Mouse (Mus musculus): ENCODE results near the gene Ttc27. TPM values are rescaled to one million over a fixed set of nuclear protein-coding genes. Genes with fewer than 3 reads are reported as not detected.

Gene Ttc27
- polyA plus RNA-seq, 1 experiment from 2014 or later = 20.9 TPM

GRCm38 (mm10) chr17:74769390-74769811 is 51.9 kb downstream of the Ttc27 start:
- H3K4me2 ChIP-seq (ENCODE audit: low read length) = no peak overlapping the region
- ATAC-seq (replicated peaks; ENCODE audit: low FRiP score, low read depth) = no peak; the same call in 1 of the 2 replicates
- H3K27me3 ChIP-seq (ENCODE audit: insufficient read depth, low read length) = no peaks in the 10 kb centered on the region
- TF ChIP-seq CTCF (IDR thresholded peaks at IDR 0.05; ENCODE audit: low read depth) = no peak
- H3K9ac ChIP-seq (ENCODE audit: low read depth, low read length) = no peak overlapping the region
- H3K9me3 ChIP-seq (replicated peaks; ENCODE audit: low read length) = no peaks in the 10 kb centered on the region
- 0 out of 2 replicates have a peak overlapping the region, but pooled peaks have one; percentile 26 for H3K27ac ChIP-seq
- H3K4me3 ChIP-seq (replicated peaks; ENCODE audit: low read depth, low read length) = no peak overlapping the region
- H3K4me1 ChIP-seq (replicated peaks; ENCODE audit: insufficient read depth, low read length) = no peaks in the 10 kb centered on the region
- DNase-seq (ENCODE audit: low spot score) = peak; percentile 74
- 0 out of 2 replicates have a peak, but pooled peaks cover 2% of the 10 kb centered on the region for H3K36me3 ChIP-seq (ENCODE audit: insufficient read depth, low read length)
- 22% methylated on average over 9 of the region's 9 CpGs for WGBS

DNA sequence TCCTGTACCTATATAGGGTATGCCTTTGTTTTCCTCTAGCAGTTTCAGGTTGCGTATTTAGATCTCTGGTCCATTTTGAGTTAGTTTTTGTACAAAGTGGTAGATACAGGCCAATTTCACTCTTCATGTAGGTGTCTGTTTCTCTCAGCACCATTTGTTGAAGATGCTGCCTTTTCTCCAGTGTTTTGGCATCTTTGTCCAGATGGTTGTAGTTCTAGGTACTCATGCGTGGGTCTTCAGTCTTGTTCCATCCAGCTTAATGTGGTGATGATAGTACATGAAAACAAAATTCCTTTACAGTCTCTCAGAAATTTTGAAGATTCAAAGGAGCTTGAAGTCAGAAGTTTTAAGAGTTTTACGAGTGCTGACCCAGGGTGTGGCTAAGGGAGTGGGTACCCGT is 54.8 kb downstream of the Ttc27 start:
- no peaks in the 10 kb centered on the region for H3K9me3 ChIP-seq (replicated peaks; ENCODE audit: low read length)
- DNase-seq (ENCODE audit: low spot score) = no peak
- H3K27me3 ChIP-seq (ENCODE audit: insufficient read depth, low read length) = no peaks in the 10 kb centered on the region
- H3K4me2 ChIP-seq (ENCODE audit: low read length) = no peak overlapping the region
- H3K9ac ChIP-seq (ENCODE audit: low read depth, low read length) = no peak overlapping the region
- no peak for TF ChIP-seq CTCF (IDR thresholded peaks at IDR 0.05; ENCODE audit: low read depth)
- H3K4me1 ChIP-seq (replicated peaks; ENCODE audit: insufficient read depth, low read length) = no peaks in the 10 kb centered on the region
- no peak overlapping the region for H3K4me3 ChIP-seq (replicated peaks; ENCODE audit: low read depth, low read length)
- no peak overlapping the region for H3K27ac ChIP-seq
- WGBS = 90% methylated on average over 4 of the region's 4 CpGs
- no peak for ATAC-seq (replicated peaks; ENCODE audit: low FRiP score, low read depth)
- H3K36me3 ChIP-seq (ENCODE audit: insufficient read depth, low read length) = 0 out of 2 replicates have a peak, but pooled peaks cover 2% of the 10 kb centered on the region

GRCm38 (mm10) chr17:74773556-74773955 is 56.0 kb downstream of the Ttc27 start:
- no peaks in the 10 kb centered on the region for H3K27me3 ChIP-seq (ENCODE audit: insufficient read depth, low read length)
- WGBS = 73% methylated on average over 5 of the region's 5 CpGs
- no peaks in the 10 kb centered on the region for H3K4me1 ChIP-seq (replicated peaks; ENCODE audit: insufficient read depth, low read length)
- H3K36me3 ChIP-seq (ENCODE audit: insufficient read depth, low read length) = 0 out of 2 replicates have a peak, but pooled peaks cover 2% of the 10 kb centered on the region
- H3K4me2 ChIP-seq (ENCODE audit: low read length) = no peak overlapping the region
- no peak for TF ChIP-seq CTCF (IDR thresholded peaks at IDR 0.05; ENCODE audit: low read depth)
- H3K4me3 ChIP-seq (replicated peaks; ENCODE audit: low read depth, low read length) = no peak overlapping the region
- no peak for ATAC-seq (replicated peaks; ENCODE audit: low FRiP score, low read depth)
- no peaks in the 10 kb centered on the region for H3K9me3 ChIP-seq (replicated peaks; ENCODE audit: low read length)
- no peak overlapping the region for H3K27ac ChIP-seq
- no peak for DNase-seq (ENCODE audit: low spot score)
- H3K9ac ChIP-seq (ENCODE audit: low read depth, low read length) = no peak overlapping the region

- ATAC-seq (replicated peaks; ENCODE audit: low FRiP score, low read depth) (no peak), DNase-seq (ENCODE audit: low spot score) (peak; percentile 31)
- H3K36me3 ChIP-seq (ENCODE audit: insufficient read depth, low read length) = no peaks in the 10 kb centered on the region
- no peak for TF ChIP-seq CTCF (IDR thresholded peaks at IDR 0.05; ENCODE audit: low read depth)
- H3K9ac ChIP-seq (ENCODE audit: low read depth, low read length) = no peak overlapping the region
- H3K27me3 ChIP-seq (ENCODE audit: insufficient read depth, low read length) = no peaks in the 10 kb centered on the region
- H3K9me3 ChIP-seq (replicated peaks; ENCODE audit: low read length) = no peaks in the 10 kb centered on the region
- no peak overlapping the region for H3K4me2 ChIP-seq (ENCODE audit: low read length)
- no peak overlapping the region for H3K27ac ChIP-seq
- H3K4me3 ChIP-seq (replicated peaks; ENCODE audit: low read depth, low read length) = no peak overlapping the region
- H3K4me1 ChIP-seq (replicated peaks; ENCODE audit: insufficient read depth, low read length) = no peaks in the 10 kb centered on the region; the same call in 1 of the 2 replicates
- WGBS = 36% methylated on average over 4 of the region's 4 CpGs
Measured at GRCm38 (mm10) chr17:74780133-74780532, 62.6 kb downstream of the Ttc27 start.

DNA sequence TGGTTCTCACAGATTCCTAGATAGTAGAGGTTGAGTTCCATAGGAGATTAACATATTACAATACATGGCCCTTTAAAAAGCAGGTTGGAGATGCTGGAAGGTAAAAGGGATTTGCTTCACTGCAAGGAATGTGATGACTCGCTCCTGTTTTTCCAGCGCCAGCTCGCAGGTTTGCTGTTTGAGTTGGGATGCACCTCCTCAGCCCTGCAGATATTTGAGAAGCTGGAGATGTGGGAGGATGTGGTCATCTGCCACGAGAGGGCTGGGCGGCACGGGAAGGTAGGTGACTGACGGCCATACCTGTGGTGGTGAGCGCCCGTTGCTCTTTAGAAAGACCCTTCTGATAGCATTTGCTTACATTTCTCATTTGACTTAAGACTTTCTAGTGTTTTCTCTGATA is 63.1 kb downstream of the Ttc27 start:
- no peak for ATAC-seq (replicated peaks; ENCODE audit: low FRiP score, low read depth)
- TF ChIP-seq CTCF (IDR thresholded peaks at IDR 0.05; ENCODE audit: low read depth) = no peak
- Histone ChIP-seq H3K36me3 (ENCODE audit: insufficient read depth, low read length) (no peaks in the 10 kb centered on the region), H3K4me3 (replicated peaks; ENCODE audit: low read depth, low read length) (no peak overlapping the region), H3K27me3 (ENCODE audit: insufficient read depth, low read length) (no peaks in the 10 kb centered on the region), H3K4me1 (replicated peaks; ENCODE audit: insufficient read depth, low read length) (no peaks in the 10 kb centered on the region; the same call in 1 of the 2 replicates), H3K9ac (ENCODE audit: low read depth, low read length) (no peak overlapping the region), H3K4me2 (ENCODE audit: low read length) (no peak overlapping the region), H3K27ac (no peak overlapping the region), H3K9me3 (replicated peaks; ENCODE audit: low read length) (no peaks in the 10 kb centered on the region)
- DNase-seq (ENCODE audit: low spot score) = peak; percentile 21
- 58% methylated on average over 9 of the region's 9 CpGs for WGBS

GRCm38 (mm10) chr17:74781911-74782310 is 64.4 kb downstream of the Ttc27 start:
- no peak for ATAC-seq (replicated peaks; ENCODE audit: low FRiP score, low read depth)
- H3K9me3 ChIP-seq (replicated peaks; ENCODE audit: low read length) = no peaks in the 10 kb centered on the region
- no peaks in the 10 kb centered on the region for H3K36me3 ChIP-seq (ENCODE audit: insufficient read depth, low read length)
- H3K27me3 ChIP-seq (ENCODE audit: insufficient read depth, low read length) = no peaks in the 10 kb centered on the region
- H3K4me1 ChIP-seq (replicated peaks; ENCODE audit: insufficient read depth, low read length) = no peaks in the 10 kb centered on the region; the same call in 1 of the 2 replicates
- no peak for TF ChIP-seq CTCF (IDR thresholded peaks at IDR 0.05; ENCODE audit: low read depth)
- H3K27ac ChIP-seq = no peak overlapping the region
- H3K9ac ChIP-seq (ENCODE audit: low read depth, low read length) = no peak overlapping the region
- DNase-seq (ENCODE audit: low spot score) = no peak
- no peak overlapping the region for H3K4me3 ChIP-seq (replicated peaks; ENCODE audit: low read depth, low read length)
- no peak overlapping the region for H3K4me2 ChIP-seq (ENCODE audit: low read length)

- no peak overlapping the region for H3K4me2 ChIP-seq (ENCODE audit: low read length)
- H3K4me1 ChIP-seq (replicated peaks; ENCODE audit: insufficient read depth, low read length) = no peaks in the 10 kb centered on the region; the same call in 1 of the 2 replicates
- 47% methylated on average over 5 of the region's 5 CpGs for whole genome bisulfite sequencing
- no peak for TF ChIP-seq CTCF (IDR thresholded peaks at IDR 0.05; ENCODE audit: low read depth)
- H3K9me3 ChIP-seq (replicated peaks; ENCODE audit: low read length) = no peaks in the 10 kb centered on the region
- H3K36me3 ChIP-seq (ENCODE audit: insufficient read depth, low read length) = no peaks in the 10 kb centered on the region
- H3K27me3 ChIP-seq (ENCODE audit: insufficient read depth, low read length) = no peaks in the 10 kb centered on the region
- no peak overlapping the region for H3K4me3 ChIP-seq (replicated peaks; ENCODE audit: low read depth, low read length)
- no peak for ATAC-seq (replicated peaks; ENCODE audit: low FRiP score, low read depth)
- no peak overlapping the region for H3K27ac ChIP-seq
- H3K9ac ChIP-seq (ENCODE audit: low read depth, low read length) = no peak overlapping the region
- peak; percentile 29 for DNase-seq (ENCODE audit: low spot score)
Measured at GRCm38 (mm10) chr17:74785586-74785985, 68.1 kb downstream of the Ttc27 start.
